Mouse (Mus musculus): ENCODE data around the gene Slc22a18.

The Slc22a18 gene

GRCm38 (mm10) chr7:143506675-143507074 is 33.1 kb downstream of the Slc22a18 start:
- TF ChIP-seq GATA4 (IDR thresholded peaks at IDR 0.05; ENCODE audit: insufficient replicate concordance, low read length), result no peak

DNA sequence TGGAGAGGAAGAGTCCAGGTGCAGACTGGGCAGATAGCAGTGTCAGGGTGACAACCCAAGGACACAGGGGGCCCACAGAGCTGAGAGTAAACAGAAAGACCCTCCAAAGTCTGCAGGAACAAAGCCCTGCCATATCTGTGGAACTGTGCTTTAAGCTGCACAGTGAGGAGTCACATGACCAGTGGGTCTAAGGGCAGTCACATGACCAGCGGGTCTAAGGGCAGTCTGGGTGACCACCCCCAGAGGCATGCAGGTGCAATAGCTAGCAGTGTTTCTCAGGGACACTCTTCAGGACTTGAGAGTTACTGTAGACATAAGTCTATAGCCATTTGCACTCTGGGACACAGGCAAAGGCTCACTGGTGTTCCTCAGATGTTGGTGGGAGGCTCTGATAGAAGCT is 36.0 kb downstream of the Slc22a18 start:
- TF ChIP-seq GATA4 (IDR thresholded peaks at IDR 0.05; ENCODE audit: insufficient replicate concordance, low read length), result no peak

GRCm38 (mm10) chr7:143510593-143511334 is 37.2 kb downstream of the Slc22a18 start:
- no peak for TF ChIP-seq GATA4 (IDR thresholded peaks at IDR 0.05; ENCODE audit: insufficient replicate concordance, low read length)

DNA sequence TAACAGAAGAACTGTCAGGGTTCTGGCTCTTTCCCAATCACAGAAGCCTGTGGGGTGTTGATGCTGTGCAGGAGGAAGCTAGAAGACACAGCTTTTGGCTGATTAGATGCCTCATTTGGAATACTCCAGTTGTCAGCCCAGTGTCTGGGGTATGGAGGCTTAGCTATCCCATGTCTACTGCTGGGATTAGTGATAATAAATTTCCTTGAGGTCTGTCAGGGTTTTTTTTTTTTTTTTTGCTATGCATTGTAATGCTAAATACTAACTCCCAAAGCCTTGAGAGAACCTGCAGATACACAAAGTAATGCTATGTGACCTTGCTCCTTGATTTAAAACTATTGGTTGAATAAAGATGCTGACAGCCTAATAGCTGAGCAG is 37.8 kb downstream of the Slc22a18 start:
- TF ChIP-seq GATA4 (IDR thresholded peaks at IDR 0.05; ENCODE audit: insufficient replicate concordance, low read length), result no peak

GRCm38 (mm10) chr7:143513763-143514415 is 40.4 kb downstream of the Slc22a18 start:
- no peak for TF ChIP-seq GATA4 (IDR thresholded peaks at IDR 0.05; ENCODE audit: insufficient replicate concordance, low read length)

GRCm38 (mm10) chr7:143514416-143514768 is 40.9 kb downstream of the Slc22a18 start:
- TF ChIP-seq GATA4 (IDR thresholded peaks at IDR 0.05; ENCODE audit: insufficient replicate concordance, low read length), result no peak

DNA sequence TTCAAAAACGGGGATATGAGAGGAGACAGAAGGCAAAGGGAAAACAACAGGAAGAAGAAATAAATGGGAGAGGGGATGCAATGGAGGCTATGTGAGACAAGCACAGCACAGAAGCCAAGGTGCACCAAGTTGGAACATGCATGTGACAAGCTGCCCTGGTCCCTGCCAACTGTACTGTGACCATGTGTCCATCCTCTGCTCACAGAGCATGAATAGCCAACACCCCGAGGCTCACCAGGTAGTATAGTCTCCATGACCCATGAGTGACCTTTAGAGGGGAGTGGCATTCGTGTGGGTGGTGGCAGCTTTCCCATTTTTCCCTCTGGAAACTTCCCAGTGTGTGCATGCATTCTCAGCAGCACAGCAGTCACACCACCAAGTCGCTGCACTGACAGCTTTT is 45.8 kb downstream of the Slc22a18 start:
- no peak for TF ChIP-seq GATA4 (IDR thresholded peaks at IDR 0.05; ENCODE audit: insufficient replicate concordance, low read length)

DNA sequence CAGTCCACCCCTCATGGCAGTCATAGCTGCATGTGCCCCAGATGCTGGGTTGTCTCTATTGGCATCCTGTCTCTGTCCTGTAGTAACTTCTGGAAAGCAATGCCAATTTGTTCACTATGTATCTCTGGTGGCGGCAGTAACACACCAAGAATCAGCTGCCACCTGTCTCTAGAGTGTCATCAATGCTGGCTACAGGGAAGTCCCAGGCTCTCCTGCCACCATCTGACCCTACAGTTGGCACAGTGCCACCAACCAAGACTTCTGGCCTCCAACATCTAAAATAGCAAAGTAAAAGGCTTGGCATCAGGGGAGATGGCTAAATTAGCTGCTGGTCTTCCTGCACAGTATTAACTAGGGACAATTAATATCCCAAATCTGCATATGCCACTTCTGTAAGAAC is 58.9 kb downstream of the Slc22a18 start:
- no peak for TF ChIP-seq GATA4 (IDR thresholded peaks at IDR 0.05; ENCODE audit: insufficient replicate concordance, low read length)

- no peak for TF ChIP-seq GATA4 (IDR thresholded peaks at IDR 0.05; ENCODE audit: insufficient replicate concordance, low read length)
These were observed 59.7 kb downstream of the Slc22a18 start for GRCm38 (mm10) chr7:143533284-143533683.

- TF ChIP-seq GATA4 (IDR thresholded peaks at IDR 0.05; ENCODE audit: insufficient replicate concordance, low read length), result no peak
These were observed 62.7 kb downstream of the Slc22a18 start for GRCm38 (mm10) chr7:143536251-143536650.

- no peak for TF ChIP-seq GATA4 (IDR thresholded peaks at IDR 0.05; ENCODE audit: insufficient replicate concordance, low read length)
These were observed 65.1 kb downstream of the Slc22a18 start for GRCm38 (mm10) chr7:143538671-143539070.

GRCm38 (mm10) chr7:143544368-143544767 is 70.8 kb downstream of the Slc22a18 start:
- no peak for TF ChIP-seq GATA4 (IDR thresholded peaks at IDR 0.05; ENCODE audit: insufficient replicate concordance, low read length)

- TF ChIP-seq GATA4 (IDR thresholded peaks at IDR 0.05; ENCODE audit: insufficient replicate concordance, low read length), result no peak
These were observed 73.0 kb downstream of the Slc22a18 start for GRCm38 (mm10) chr7:143546554-143546953.

DNA sequence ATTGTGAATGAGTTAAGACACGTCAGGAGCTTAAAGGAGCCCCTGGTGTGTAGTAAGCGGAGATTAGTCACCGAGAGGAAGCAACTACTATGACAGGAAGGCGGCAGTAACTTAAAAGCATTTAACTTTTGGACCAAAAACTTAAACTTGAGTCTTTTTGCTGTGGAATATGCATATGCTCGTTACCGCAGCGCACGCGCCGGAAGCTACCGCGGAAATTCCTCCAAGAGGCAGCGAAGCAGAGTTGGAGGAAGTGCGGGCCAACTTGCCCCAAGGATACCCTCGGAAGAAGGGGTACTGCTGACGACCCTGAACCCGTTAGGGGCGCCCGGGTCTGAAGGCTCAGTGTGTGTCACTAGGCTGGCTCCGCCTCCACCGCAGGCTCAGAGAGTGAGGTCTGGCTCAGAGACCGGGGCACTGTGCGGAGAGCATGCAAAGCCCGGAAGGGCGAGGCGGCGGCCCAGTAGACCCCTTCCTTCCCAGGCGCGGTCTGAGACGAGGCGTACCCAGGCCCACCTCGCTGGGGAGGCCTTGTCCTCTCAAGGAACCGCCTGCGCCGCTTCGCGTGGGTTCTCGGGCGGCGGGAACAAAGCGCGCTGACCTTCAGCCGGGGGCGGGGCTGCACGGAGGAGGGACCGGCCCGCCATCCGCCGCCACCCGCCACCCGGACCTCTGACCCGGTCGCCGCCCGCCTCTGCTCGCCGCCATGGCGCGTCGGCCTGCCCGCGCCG is 74.9 kb downstream of the Slc22a18 start:
- no peak for TF ChIP-seq GATA4 (IDR thresholded peaks at IDR 0.05; ENCODE audit: insufficient replicate concordance, low read length)
